Mouse (Mus musculus) midbrain, embryonic 11.5 days (tissue): ENCODE measurements around the gene Ano5. TPM values are rescaled to one million over a fixed set of nuclear protein-coding genes. Genes with fewer than 3 reads are reported as not detected.

Experiments
- ATAC-seq: fragments of 200-750 bp; cut with Nextera tagmentation; 2 replicates; pipeline ENCODE4 v1.8.0; 2017; ENCODE audit warnings: moderate TSS enrichment, moderate library complexity; ENCODE audit not compliant: low FRiP score
- DNase-seq: peaks from one replicate; pipeline ENCODE4 v3.0.0; 2015; ENCODE audit warnings: low spot score; ENCODE audit errors: missing footprints
- H3K27ac ChIP-seq: fragments of 300-500 bp; sonication (generic); 2 replicates; pipeline ENCODE4 v1.5.1; 2014; ENCODE audit warnings: low read depth, low read length
- H3K27me3 ChIP-seq: fragments of 300-500 bp; sonication (generic); 2 replicates; pipeline ENCODE4 v1.6.1; 2014; ENCODE audit warnings: mild to moderate bottlenecking, low read length, moderate library complexity, mixed read lengths; ENCODE audit not compliant: control insufficient read depth, insufficient read depth
- H3K36me3 ChIP-seq: fragments of 300-500 bp; sonication (generic); 2 replicates; pipeline ENCODE4 v1.6.1; 2014; ENCODE audit warnings: mild to moderate bottlenecking, low read length, moderate library complexity, mixed read lengths; ENCODE audit not compliant: control insufficient read depth, insufficient read depth
- H3K4me1 ChIP-seq: fragments of 300-500 bp; sonication (generic); 2 replicates; pipeline ENCODE4 v1.6.1; 2014; ENCODE audit warnings: low read length; ENCODE audit not compliant: control insufficient read depth, insufficient read depth
- H3K4me2 ChIP-seq: fragments of 300-500 bp; sonication (generic); 2 replicates; pipeline ENCODE4 v1.6.1; 2014; ENCODE audit warnings: mild to moderate bottlenecking, moderate library complexity
- H3K4me3 ChIP-seq: fragments of 300-500 bp; sonication (generic); 2 replicates; pipeline ENCODE4 v1.5.1; 2014; ENCODE audit warnings: low read depth, low read length
- H3K9ac ChIP-seq: fragments of 300-500 bp; sonication (generic); 2 replicates; pipeline ENCODE4 v1.6.1; 2014; ENCODE audit warnings: low read length
- H3K9me3 ChIP-seq: fragments of 300-500 bp; sonication (generic); 2 replicates; pipeline ENCODE4 v1.6.1; 2016; ENCODE audit warnings: low read length; ENCODE audit not compliant: control insufficient read depth
- WGBS: fragments of 180-500 bp; shearing (Covaris S2); extraction: QIAGEN DNeasy Blood & Tissue Kit; methylation state at CpG from one replicate; pipeline ENCODE4 v1.1.7; 2014; 5-methylcytosine and 5-hydroxymethylcytosine counted together
- polyA plus RNA-seq: library from polyadenylated mRNA; unstranded; fragments of >200 nt; fragmentation: Nextera tagmentation; extraction: Ambion mirVana; gene quantifications from 2 replicates; pipeline ENCODE4 v1.2.1, GENCODE M21; 2014

Ano5 gene
- polyA plus RNA-seq, 1 experiment from 2014 or later, result 0.25 TPM

GRCm38 (mm10) chr7:51617941-51618340 is 107.1 kb downstream of the Ano5 start:
- Histone ChIP-seq H3K27ac (no peak overlapping the region), H3K27me3 (peaks cover 17% of the 10 kb centered on the region), H3K9ac (no peak overlapping the region), H3K4me3 (no peak overlapping the region), H3K36me3 (no peaks in the 10 kb centered on the region), H3K4me2 (no peak overlapping the region), H3K4me1 (no peaks in the 10 kb centered on the region), H3K9me3 (no peaks in the 10 kb centered on the region)
- ATAC-seq, result no peak
- DNase-seq, result peak; percentile 87

GRCm38 (mm10) chr7:51618412-51618811 is 107.6 kb downstream of the Ano5 start:
- H3K27ac ChIP-seq, result no peak overlapping the region
- no peak overlapping the region for H3K4me2 ChIP-seq
- WGBS, result 33% methylated on average over 2 of the region's 2 CpGs
- H3K9ac ChIP-seq, result no peak overlapping the region
- ATAC-seq (no peak), DNase-seq (peak; percentile 56)
- no peaks in the 10 kb centered on the region for H3K4me1 ChIP-seq
- peaks cover 18% of the 10 kb centered on the region for H3K27me3 ChIP-seq
- no peaks in the 10 kb centered on the region for H3K9me3 ChIP-seq
- H3K4me3 ChIP-seq, result no peak overlapping the region
- H3K36me3 ChIP-seq, result no peaks in the 10 kb centered on the region

- Histone ChIP-seq H3K9me3 (no peaks in the 10 kb centered on the region), H3K27ac (no peak overlapping the region), H3K4me2 (no peak overlapping the region), H3K9ac (no peak overlapping the region), H3K4me1 (no peaks in the 10 kb centered on the region), H3K27me3 (peaks cover 34% of the 10 kb centered on the region), H3K4me3 (no peak overlapping the region), H3K36me3 (no peaks in the 10 kb centered on the region)
- ATAC-seq (no peak), DNase-seq (peak; percentile 57)
- 52% methylated on average over 1 of the region's 1 CpGs for WGBS
Measured at GRCm38 (mm10) chr7:51619977-51620376, 109.1 kb downstream of the Ano5 start.

GRCm38 (mm10) chr7:51621694-51622145 is 110.9 kb downstream of the Ano5 start, which contains the start of gene Slc17a6:
TSS of gene Slc17a6 (plus strand) at chr7:51622006.
- peak; percentile 56 for ATAC-seq
- H3K4me1 ChIP-seq, result 0 out of 2 replicates have a peak, but pooled peaks cover 2% of the 10 kb centered on the region
- peak within 1 kb of the TSS; percentile 80 for H3K27ac ChIP-seq
- peak within 1 kb of the TSS; percentile 58 for H3K9ac ChIP-seq
- no peaks in the 10 kb centered on the region for H3K9me3 ChIP-seq
- H3K4me2 ChIP-seq, result peak within 1 kb of the TSS; percentile 30
- peak within 1 kb of the TSS; percentile 32 for H3K4me3 ChIP-seq
- DNase-seq, result peak; percentile 97
- H3K27me3 ChIP-seq, result peaks cover 49% of the 10 kb centered on the region
- WGBS, result 0% methylated on average over 23 of the region's 23 CpGs
- no peaks in the 10 kb centered on the region for H3K36me3 ChIP-seq

- H3K4me1 ChIP-seq, result peaks cover 3% of the 10 kb centered on the region; the same call in 1 of the 2 replicates
- peak overlapping the region; percentile 80 for H3K27ac ChIP-seq
- H3K9me3 ChIP-seq, result no peaks in the 10 kb centered on the region
- no peaks in the 10 kb centered on the region for H3K36me3 ChIP-seq
- peak overlapping the region; percentile 58 for H3K9ac ChIP-seq
- WGBS, result under 1% methylated on average over 18 of the region's 18 CpGs
- peak overlapping the region; percentile 32 for H3K4me3 ChIP-seq
- ATAC-seq (no peak), DNase-seq (peak; percentile 92)
- peaks cover 53% of the 10 kb centered on the region for H3K27me3 ChIP-seq
- peak overlapping the region; percentile 30; the same call in 1 of the 2 replicates for H3K4me2 ChIP-seq
Measured at GRCm38 (mm10) chr7:51622196-51622595, 111.4 kb downstream of the Ano5 start.

GRCm38 (mm10) chr7:51622666-51623065 is 111.8 kb downstream of the Ano5 start:
- no peak overlapping the region; the same call in 1 of the 2 replicates for H3K4me2 ChIP-seq
- WGBS, result under 1% methylated on average over 5 of the region's 5 CpGs

GRCm38 (mm10) chr7:51624336-51624897 is 113.6 kb downstream of the Ano5 start:
- H3K4me3 ChIP-seq, result peak overlapping the region; percentile 31
- H3K4me1 ChIP-seq, result peaks cover 9% of the 10 kb centered on the region; the same call in 1 of the 2 replicates
- peak overlapping the region; percentile 79 for H3K27ac ChIP-seq
- DNase-seq, result peak; percentile 89
- 1% methylated on average over 4 of the region's 4 CpGs for WGBS
- no peaks in the 10 kb centered on the region for H3K9me3 ChIP-seq
- H3K4me2 ChIP-seq, result peak overlapping the region; percentile 28
- H3K9ac ChIP-seq, result peak overlapping the region; percentile 62
- ATAC-seq, result no peak
- no peaks in the 10 kb centered on the region for H3K36me3 ChIP-seq
- H3K27me3 ChIP-seq, result peaks cover 67% of the 10 kb centered on the region

More at GRCm38 (mm10) chr7:51622666-51623065, 111.8 kb downstream of the Ano5 start:
- peak overlapping the region; percentile 80 for H3K27ac ChIP-seq
- H3K4me3 ChIP-seq, result peak overlapping the region; percentile 32
- DNase-seq (no peak), ATAC-seq (no peak)
- H3K4me1 ChIP-seq, result peaks cover 7% of the 10 kb centered on the region; the same call in 1 of the 2 replicates
- H3K36me3 ChIP-seq, result no peaks in the 10 kb centered on the region
- H3K9me3 ChIP-seq, result no peaks in the 10 kb centered on the region
- peaks cover 58% of the 10 kb centered on the region for H3K27me3 ChIP-seq
- H3K9ac ChIP-seq, result peak overlapping the region; percentile 58

GRCm38 (mm10) chr7:51625161-51625560 is 114.3 kb downstream of the Ano5 start:
- ATAC-seq (peak; percentile 17; the same call in 1 of the 2 replicates), DNase-seq (peak; percentile 94)
- Histone ChIP-seq H3K36me3 (no peaks in the 10 kb centered on the region), H3K4me2 (peak overlapping the region; percentile 28), H3K27ac (peak overlapping the region; percentile 79), H3K4me3 (peak overlapping the region; percentile 25), H3K27me3 (peaks cover 73% of the 10 kb centered on the region), H3K9ac (peak overlapping the region; percentile 62), H3K4me1 (peaks cover 9% of the 10 kb centered on the region; the same call in 1 of the 2 replicates), H3K9me3 (no peaks in the 10 kb centered on the region)
- 1% methylated on average over 23 of the region's 23 CpGs for WGBS

GRCm38 (mm10) chr7:51625591-51626255 is 114.9 kb downstream of the Ano5 start:
- H3K4me1 ChIP-seq, result peaks cover 9% of the 10 kb centered on the region; the same call in 1 of the 2 replicates
- H3K9me3 ChIP-seq, result no peaks in the 10 kb centered on the region
- WGBS, result 2% methylated on average over 11 of the region's 11 CpGs
- DNase-seq (peak; percentile 92), ATAC-seq (no peak)
- H3K27ac ChIP-seq, result peak overlapping the region; percentile 79
- no peaks in the 10 kb centered on the region for H3K36me3 ChIP-seq
- peaks cover 73% of the 10 kb centered on the region for H3K27me3 ChIP-seq
- peak overlapping the region; percentile 62 for H3K9ac ChIP-seq
- H3K4me2 ChIP-seq, result peak overlapping the region; percentile 28
- H3K4me3 ChIP-seq, result peak overlapping the region; percentile 25
